Mouse (Mus musculus) hematopoietic stem cell, adult 5-6 weeks (primary cell): Measurements from ENCODE around the gene Dcps. TPM values are rescaled to one million over a fixed set of nuclear protein-coding genes. Genes with fewer than 3 reads are reported as not detected.

Source experiments
- ATAC-seq, 2 experiments: fragments of 125-278 bp in 1 of 2; replicated peaks in 1 of 2; 2 replicates each; pipeline ENCODE4 v1.8.0; 2016 to 2017; ENCODE audit warnings: inconsistent platforms in 2 of 2, mild to moderate bottlenecking in 2 of 2, moderate number of reproducible peaks in 2 of 2, low read depth in 1 of 2, moderate TSS enrichment in 1 of 2; ENCODE audit not compliant: low FRiP score in 2 of 2, poor library complexity in 2 of 2, severe bottlenecking in 2 of 2, insufficient read depth in 1 of 2, low TSS enrichment in 1 of 2
- total RNA-seq: library from RNA; stranded (forward); fragments of 172-1452, 232-1000 nt; gene quantifications from 2 replicates; pipeline ENCODE4 v1.2.3, GENCODE M21; 2017

Dcps gene
- total RNA-seq, 1 experiment from 2014 or later, result 48.6 TPM

GRCm38 (mm10) chr9:35098762-35099161, 77.1 kb downstream of the Dcps start:
- ATAC-seq, result peak; percentile 42 to 56; a peak in 1 of 4 replicates

- no peak for ATAC-seq
Measured at GRCm38 (mm10) chr9:35097901-35098300, 78.0 kb downstream of the Dcps start.

DNA sequence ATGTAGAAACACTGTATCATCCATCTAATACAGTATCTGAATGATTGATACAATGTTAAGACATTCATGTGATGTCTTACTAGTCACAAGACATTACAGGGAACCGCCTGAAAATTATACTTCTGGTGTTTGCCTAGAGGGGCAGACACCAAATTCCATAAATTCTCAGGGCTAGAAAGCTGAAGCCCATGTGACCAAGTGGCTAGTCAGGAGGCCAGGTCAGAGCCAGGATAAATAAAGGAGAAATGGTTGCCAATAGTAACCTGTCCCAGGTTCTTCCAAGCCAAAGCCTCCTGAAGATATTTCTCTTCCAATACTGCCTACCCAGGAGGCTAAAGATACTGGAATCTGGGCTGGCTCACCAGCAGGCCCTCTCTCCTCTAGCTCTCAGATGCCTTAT, 80.1 kb downstream of the Dcps start:
- no peak for ATAC-seq

- ATAC-seq, result no peak
Measured at GRCm38 (mm10) chr9:35093350-35093749, 82.5 kb downstream of the Dcps start.

- no peak for ATAC-seq
Measured at GRCm38 (mm10) chr9:35092904-35093303, 83.0 kb downstream of the Dcps start.

Other genes with a start within 250 kb of the Dcps start
- 27.1 and 36.1 TPM in 2 replicates for gene St3gal4, start 56.8 kb downstream of the Dcps start, total RNA-seq
- gene Srpr, start 24.1 kb upstream of the Dcps start, total RNA-seq, result 76.2 and 82.3 TPM in 2 replicates
- gene Tirap, start 24.2 kb upstream of the Dcps start, total RNA-seq, result 4.1 and 18.9 TPM in 2 replicates
- gene Foxred1, start 35.0 kb upstream of the Dcps start, total RNA-seq, result 35.9 and 38.5 TPM in 2 replicates
- gene Fam118b, start 91.7 kb upstream of the Dcps start, total RNA-seq, result 6.1 and 9.9 TPM in 2 replicates
- 16.8 and 23.5 TPM in 2 replicates for gene Rpusd4, start 91.8 kb upstream of the Dcps start, total RNA-seq
- gene Cdon, start 245.1 kb upstream of the Dcps start, total RNA-seq, result 0.94 and 2.0 TPM in 2 replicates